Mouse (Mus musculus) heart, embryonic 16.5 days (tissue): ENCODE data around the gene Tmem248. TPM values are rescaled to one million over a fixed set of nuclear protein-coding genes. Genes with fewer than 3 reads are reported as not detected.

ENCODE experiments used
- ATAC-seq: fragments of 200-750 bp; cut with Nextera tagmentation; replicated peaks from 2 replicates; pipeline ENCODE4 v1.8.0; 2017; ENCODE audit warnings: moderate number of reproducible peaks; ENCODE audit not compliant: insufficient read depth, low FRiP score; ENCODE audit errors: extremely low read depth
- H3K27ac ChIP-seq: fragments of 300-500 bp; sonication (generic); 2 replicates; pipeline ENCODE4 v1.5.1; 2014; ENCODE audit warnings: mild to moderate bottlenecking, low read length, control low read depth, moderate library complexity
- H3K27me3 ChIP-seq: fragments of 300-500 bp; sonication (generic); 2 replicates; pipeline ENCODE4 v1.6.1; 2014; ENCODE audit warnings: low read length, mixed read lengths; ENCODE audit not compliant: control insufficient read depth, insufficient read depth
- H3K36me3 ChIP-seq: fragments of 300-500 bp; sonication (generic); 2 replicates; pipeline ENCODE4 v1.6.1; 2014; ENCODE audit not compliant: control insufficient read depth, insufficient read depth
- H3K4me1 ChIP-seq: fragments of 300-500 bp; sonication (generic); 2 replicates; pipeline ENCODE4 v1.6.1; 2014; ENCODE audit warnings: low read length, mixed read lengths; ENCODE audit not compliant: control insufficient read depth, insufficient read depth
- H3K4me2 ChIP-seq: fragments of 300-500 bp; sonication (generic); 2 replicates; pipeline ENCODE4 v1.6.1; 2014; ENCODE audit warnings: low read depth, mild to moderate bottlenecking, control low read depth, low read length
- H3K4me3 ChIP-seq: fragments of 300-500 bp; sonication (generic); 2 replicates; pipeline ENCODE4 v1.5.1; 2014; ENCODE audit warnings: mild to moderate bottlenecking, control low read depth, low read length
- H3K9ac ChIP-seq: fragments of 300-500 bp; sonication (generic); 2 replicates; pipeline ENCODE4 v1.6.1; 2014; ENCODE audit warnings: low read length, control low read depth
- H3K9me3 ChIP-seq: fragments of 300-500 bp; sonication (generic); replicated peaks from 2 replicates; pipeline ENCODE4 v1.6.1; 2016; ENCODE audit warnings: low read length; ENCODE audit not compliant: control insufficient read depth
- WGBS: fragments of 180-500 bp; shearing (Covaris S2); extraction: QIAGEN DNeasy Blood & Tissue Kit; methylation state at CpG from one replicate; pipeline ENCODE4 v1.1.7; 2014; 5-methylcytosine and 5-hydroxymethylcytosine counted together
- polyA plus RNA-seq: library from polyadenylated mRNA; unstranded; fragments of >200 nt; fragmentation: Nextera tagmentation; extraction: Ambion mirVana; gene quantifications from 2 replicates; pipeline ENCODE4 v1.2.1, GENCODE M21; 2015

Tmem248 gene
- polyA plus RNA-seq, 1 experiment from 2014 or later = 21.6 TPM

GRCm38 (mm10) chr5:130283079-130283732, 66.3 kb downstream of the Tmem248 start:
- ATAC-seq = no peak
- no peak overlapping the region for H3K4me2 ChIP-seq
- H3K4me3 ChIP-seq = no peak overlapping the region
- no peak overlapping the region for H3K9ac ChIP-seq
- no peak overlapping the region for H3K27ac ChIP-seq
- no peaks in the 10 kb centered on the region for H3K4me1 ChIP-seq
- 0 out of 2 replicates have a peak, but pooled peaks cover 3% of the 10 kb centered on the region for H3K9me3 ChIP-seq
- peaks cover 34% of the 10 kb centered on the region for H3K36me3 ChIP-seq
- no peaks in the 10 kb centered on the region for H3K27me3 ChIP-seq
- WGBS = 95% methylated on average over 9 of the region's 9 CpGs

GRCm38 (mm10) chr5:130288106-130288505, 71.2 kb downstream of the Tmem248 start:
- 0 out of 2 replicates have a peak, but pooled peaks cover 3% of the 10 kb centered on the region for H3K9me3 ChIP-seq
- H3K4me3 ChIP-seq = no peak overlapping the region
- no peaks in the 10 kb centered on the region for H3K4me1 ChIP-seq
- no peak overlapping the region for H3K27ac ChIP-seq
- H3K9ac ChIP-seq = no peak overlapping the region
- no peak overlapping the region for H3K4me2 ChIP-seq
- WGBS = 91% methylated on average over 7 of the region's 7 CpGs
- H3K36me3 ChIP-seq = peaks cover 20% of the 10 kb centered on the region
- ATAC-seq = no peak
- no peaks in the 10 kb centered on the region for H3K27me3 ChIP-seq

- no peak for ATAC-seq
- Histone ChIP-seq H3K9me3 (no peaks in the 10 kb centered on the region), H3K27me3 (no peaks in the 10 kb centered on the region), H3K36me3 (peaks cover 15% of the 10 kb centered on the region), H3K4me3 (no peak overlapping the region), H3K27ac (no peak overlapping the region), H3K9ac (no peak overlapping the region), H3K4me1 (no peaks in the 10 kb centered on the region), H3K4me2 (no peak overlapping the region)
- WGBS = 94% methylated on average over 6 of the region's 6 CpGs
These were observed 73.4 kb downstream of the Tmem248 start for GRCm38 (mm10) chr5:130290242-130290641.

GRCm38 (mm10) chr5:130290775-130291174, 73.9 kb downstream of the Tmem248 start:
- no peak for ATAC-seq
- Histone ChIP-seq H3K4me2 (no peak overlapping the region), H3K27me3 (no peaks in the 10 kb centered on the region), H3K27ac (no peak overlapping the region), H3K9ac (no peak overlapping the region), H3K4me3 (no peak overlapping the region), H3K4me1 (no peaks in the 10 kb centered on the region), H3K9me3 (no peaks in the 10 kb centered on the region), H3K36me3 (peaks cover 15% of the 10 kb centered on the region)
- 96% methylated on average over 12 of the region's 12 CpGs for WGBS

GRCm38 (mm10) chr5:130292976-130293375, 76.1 kb downstream of the Tmem248 start:
- H3K4me1 ChIP-seq = no peaks in the 10 kb centered on the region
- H3K9me3 ChIP-seq = no peaks in the 10 kb centered on the region
- no peak overlapping the region for H3K27ac ChIP-seq
- no peak overlapping the region for H3K9ac ChIP-seq
- no peak overlapping the region for H3K4me2 ChIP-seq
- H3K36me3 ChIP-seq = peaks cover 28% of the 10 kb centered on the region
- no peak for ATAC-seq
- H3K27me3 ChIP-seq = no peaks in the 10 kb centered on the region
- 88% methylated on average over 4 of the region's 4 CpGs for WGBS
- H3K4me3 ChIP-seq = no peak overlapping the region

Other genes starting within 250 kb of the Tmem248 start
- 36.8 and 40.1 TPM in 2 replicates for gene Gusb, start 214.0 kb upstream of the Tmem248 start, polyA plus RNA-seq
- gene Asl, start 187.8 kb upstream of the Tmem248 start, polyA plus RNA-seq = 20.8 and 23.0 TPM in 2 replicates
- gene Crcp, start 187.8 kb upstream of the Tmem248 start, polyA plus RNA-seq = 24.4 and 26.2 TPM in 2 replicates
- gene Tpst1, start 143.8 kb upstream of the Tmem248 start, polyA plus RNA-seq = 26.5 and 27.6 TPM in 2 replicates
- 5.5 and 5.6 TPM in 2 replicates for gene Kctd7, start 72.2 kb upstream of the Tmem248 start, polyA plus RNA-seq
- 21.6 and 22.0 TPM in 2 replicates for gene Rabgef1, start 45.3 kb upstream of the Tmem248 start, polyA plus RNA-seq
- gene Sbds, start 38.4 kb downstream of the Tmem248 start, polyA plus RNA-seq = 60.1 and 65.7 TPM in 2 replicates
- gene Tyw1, start 38.5 kb downstream of the Tmem248 start, polyA plus RNA-seq = 16.1 and 17.7 TPM in 2 replicates
- gene Caln1, start 152.4 kb downstream of the Tmem248 start, polyA plus RNA-seq = 0.30 and 0.46 TPM in 2 replicates
- not detected in 2 replicates for gene A330070K13Rik, start 167.6 kb downstream of the Tmem248 start, polyA plus RNA-seq